Mouse (Mus musculus) hindbrain, postnatal 0 days (tissue): Measurements from ENCODE around the gene Jph4. TPM values are rescaled to one million over a fixed set of nuclear protein-coding genes. Genes with fewer than 3 reads are reported as not detected.

Experiments used
- ATAC-seq: fragments of 200-750 bp; cut with Nextera tagmentation; 2 replicates; pipeline ENCODE4 v1.8.0; 2017; ENCODE audit warnings: mild to moderate bottlenecking, moderate TSS enrichment, moderate library complexity
- DNase-seq: peaks from one replicate; pipeline ENCODE4 v3.0.0-alpha.2; 2015; ENCODE audit warnings: low spot score
- H3K27ac ChIP-seq: fragments of 300-500 bp; sonication (generic); 2 replicates; pipeline ENCODE4 v1.5.1; 2014; ENCODE audit warnings: mild to moderate bottlenecking
- H3K27me3 ChIP-seq: fragments of 300-500 bp; sonication (generic); 2 replicates; pipeline ENCODE4 v1.6.1; 2014; ENCODE audit warnings: low read length, mixed read lengths; ENCODE audit not compliant: insufficient read depth
- H3K36me3 ChIP-seq: fragments of 300-500 bp; sonication (generic); 2 replicates; pipeline ENCODE4 v1.6.1; 2014; ENCODE audit warnings: low read length, mixed read lengths; ENCODE audit not compliant: insufficient read depth
- H3K4me1 ChIP-seq: fragments of 300-500 bp; sonication (generic); 2 replicates; pipeline ENCODE4 v1.6.1; 2014; ENCODE audit warnings: antibody characterized with exemption, low read length, mixed read lengths; ENCODE audit not compliant: insufficient read depth
- H3K4me2 ChIP-seq: fragments of 300-500 bp; sonication (generic); 2 replicates; pipeline ENCODE4 v1.6.1; 2014; ENCODE audit warnings: low read depth, mild to moderate bottlenecking, low read length, moderate library complexity, mixed read lengths
- H3K4me3 ChIP-seq: fragments of 300-500 bp; sonication (generic); 2 replicates; pipeline ENCODE4 v1.5.1; 2014; ENCODE audit warnings: low read length
- H3K9ac ChIP-seq: fragments of 300-500 bp; sonication (generic); replicated peaks from 2 replicates; pipeline ENCODE4 v1.6.1; 2014; ENCODE audit warnings: mild to moderate bottlenecking, low read length, moderate library complexity, mixed read lengths
- H3K9me3 ChIP-seq: fragments of 300-500 bp; sonication (generic); 2 replicates; pipeline ENCODE4 v1.6.1; 2016; ENCODE audit warnings: low read length, mixed read lengths
- CTCF ChIP-seq: IDR thresholded peaks from 2 replicates; pipeline ENCODE4 v1.5.1; 2016; ENCODE audit warnings: antibody characterized with exemption, control low read depth, low read depth
- WGBS: fragments of 180-500 bp; shearing (Covaris S2); extraction: QIAGEN DNeasy Blood & Tissue Kit; methylation state at CpG from one replicate; pipeline ENCODE4 v1.1.7; 2014; 5-methylcytosine and 5-hydroxymethylcytosine counted together
- polyA plus RNA-seq: library from polyadenylated mRNA; unstranded; fragments of >200 nt; fragmentation: Nextera tagmentation; extraction: Ambion mirVana; gene quantifications from 2 replicates; pipeline ENCODE4 v1.2.1, GENCODE M21; 2015
- total RNA-seq: library from RNA; depleted of rRNA; stranded (reverse); fragments of >200 nt; gene quantifications from 2 replicates; pipeline ENCODE4 v1.2.3, GENCODE M21; 2014

Gene Jph4
- total and polyA plus RNA-seq, 2 experiments from 2014 or later, result 29.4 to 126 TPM

DNA sequence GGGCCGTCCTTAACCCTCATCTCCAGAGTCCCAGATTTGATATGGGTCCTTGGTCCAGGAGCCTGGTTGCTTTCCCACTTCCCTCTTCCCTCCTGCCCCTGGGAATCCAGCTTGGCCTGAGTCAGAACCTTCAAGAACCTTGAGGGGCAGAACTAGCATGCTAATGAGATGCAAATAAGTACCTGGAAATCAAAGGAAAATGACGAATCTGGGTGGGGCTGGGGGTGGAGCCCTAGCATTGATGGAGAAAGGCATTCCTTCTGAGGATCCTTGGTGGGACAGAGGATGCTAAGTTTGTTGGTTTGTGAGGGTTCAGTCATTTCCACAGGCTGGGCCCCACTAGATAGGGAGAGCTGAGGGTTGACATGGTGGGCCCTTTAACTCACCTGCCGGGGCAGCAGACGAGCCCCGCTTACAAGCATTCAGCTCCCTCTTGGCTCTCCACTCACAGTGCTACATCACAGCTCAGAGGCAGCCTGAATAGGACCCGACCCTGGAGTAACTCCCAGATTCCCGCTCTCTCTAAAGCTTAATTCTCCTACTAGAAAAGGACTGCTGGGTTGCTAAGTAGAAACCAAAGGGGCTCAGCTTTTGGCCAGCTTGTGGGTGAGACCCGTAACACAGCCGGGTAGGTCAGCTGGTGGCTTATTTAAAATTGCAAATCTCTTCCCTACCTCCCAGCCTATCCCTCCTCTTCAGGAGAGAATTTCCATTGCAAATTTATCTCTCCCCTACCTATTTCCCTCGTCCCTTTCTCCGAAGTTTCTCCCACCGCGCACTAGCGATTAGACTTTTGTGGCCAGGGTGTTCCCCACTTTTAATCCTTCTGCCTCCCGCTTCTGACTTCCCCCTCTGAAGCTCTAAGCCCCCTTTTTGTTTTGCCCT is 39.0 kb downstream of the Jph4 start:
- DNase-seq, result peak; percentile 73

DNA sequence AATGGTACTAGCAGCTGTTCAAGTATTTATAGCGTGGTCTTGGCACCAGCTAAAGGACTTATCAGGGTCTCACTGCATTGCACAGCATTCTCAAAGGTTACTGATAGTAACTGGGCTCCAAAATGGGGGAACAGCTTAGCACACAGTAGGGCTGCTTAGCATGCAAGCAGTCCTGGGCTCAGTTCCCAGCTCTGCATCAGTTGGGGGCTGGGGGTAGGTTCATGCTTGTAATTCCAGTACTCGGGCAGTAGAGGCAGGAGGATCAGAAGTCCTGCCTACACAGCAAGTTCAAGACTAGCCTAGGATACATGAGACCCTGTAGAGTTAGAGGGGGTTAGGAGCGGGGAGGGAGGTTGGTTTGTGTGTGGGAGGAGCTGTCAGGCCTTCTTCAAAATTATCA is 39.8 kb downstream of the Jph4 start:
- H3K9ac ChIP-seq, result no peak overlapping the region
- peaks cover 11% of the 10 kb centered on the region; the same call in 1 of the 2 replicates for H3K4me1 ChIP-seq
- 59% methylated on average over 3 of the region's 3 CpGs for WGBS
- DNase-seq (no peak), ATAC-seq (no peak)
- H3K4me3 ChIP-seq, result no peak overlapping the region
- peaks cover 23% of the 10 kb centered on the region for H3K36me3 ChIP-seq
- TF ChIP-seq CTCF, result no peak
- H3K27ac ChIP-seq, result peak overlapping the region; percentile 82; the same call in 1 of the 2 replicates
- H3K27me3 ChIP-seq, result no peaks in the 10 kb centered on the region
- H3K4me2 ChIP-seq, result no peak overlapping the region
- no peaks in the 10 kb centered on the region for H3K9me3 ChIP-seq

More for the DNA sequence above, 39.0 kb downstream of the Jph4 start:
- no peaks in the 10 kb centered on the region for H3K9me3 ChIP-seq
- no peaks in the 10 kb centered on the region for H3K27me3 ChIP-seq
- no peak for TF ChIP-seq CTCF
- H3K4me2 ChIP-seq, result no peak overlapping the region; the same call in 1 of the 2 replicates
- H3K4me3 ChIP-seq, result no peak overlapping the region
- H3K9ac ChIP-seq, result no peak overlapping the region
- ATAC-seq, result peak; percentile 41; the same call in 1 of the 2 replicates
- WGBS, result 14% methylated on average over 15 of the region's 15 CpGs
- peaks cover 11% of the 10 kb centered on the region; the same call in 1 of the 2 replicates for H3K4me1 ChIP-seq
- peaks cover 23% of the 10 kb centered on the region; the same call in 1 of the 2 replicates for H3K36me3 ChIP-seq
- peak overlapping the region; percentile 82 for H3K27ac ChIP-seq

- Histone ChIP-seq H3K36me3 (peaks cover 23% of the 10 kb centered on the region), H3K9ac (no peak overlapping the region), H3K4me3 (no peak overlapping the region), H3K4me2 (no peak overlapping the region), H3K9me3 (no peaks in the 10 kb centered on the region), H3K4me1 (peaks cover 11% of the 10 kb centered on the region; the same call in 1 of the 2 replicates), H3K27ac (peak overlapping the region; percentile 7), H3K27me3 (no peaks in the 10 kb centered on the region)
- TF ChIP-seq CTCF, result no peak
- ATAC-seq (no peak), DNase-seq (peak; percentile 51)
- WGBS, result 20% methylated on average over 6 of the region's 6 CpGs
Measured at GRCm38 (mm10) chr14:55076224-55076623, 40.5 kb downstream of the Jph4 start.

GRCm38 (mm10) chr14:55074416-55074815 is 42.3 kb downstream of the Jph4 start:
- Histone ChIP-seq H3K36me3 (peaks cover 23% of the 10 kb centered on the region), H3K9ac (no peak overlapping the region), H3K9me3 (no peaks in the 10 kb centered on the region), H3K27me3 (no peaks in the 10 kb centered on the region), H3K27ac (no peak overlapping the region), H3K4me3 (no peak overlapping the region), H3K4me1 (peaks cover 11% of the 10 kb centered on the region; the same call in 1 of the 2 replicates), H3K4me2 (no peak overlapping the region)
- ATAC-seq (no peak), DNase-seq (no peak)
- TF ChIP-seq CTCF, result no peak
- 84% methylated on average over 12 of the region's 12 CpGs for WGBS

DNA sequence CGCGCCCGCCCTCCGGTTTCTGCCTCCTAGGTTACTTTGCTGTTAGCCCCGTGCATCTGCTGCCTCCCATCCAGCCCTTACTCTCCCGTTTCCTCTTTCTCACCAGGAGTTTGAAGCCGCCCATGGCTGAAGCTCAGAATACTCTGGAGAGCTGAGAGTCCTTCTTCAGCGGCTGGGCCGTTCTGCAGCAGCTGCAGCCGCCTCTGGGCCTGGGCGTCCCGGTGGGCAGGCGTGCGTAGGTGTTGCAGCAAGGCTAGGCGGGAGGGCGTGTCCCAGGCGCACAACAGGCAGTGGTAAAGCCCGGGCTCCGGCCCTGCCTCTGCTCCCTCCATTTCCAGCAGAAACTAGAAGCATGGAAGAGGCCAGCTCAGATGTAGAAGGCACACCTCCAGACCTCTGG is 45.0 kb downstream of the Jph4 start:
- TF ChIP-seq CTCF, result no peak
- no peak overlapping the region for H3K4me2 ChIP-seq
- H3K4me3 ChIP-seq, result no peak overlapping the region
- 36% methylated on average over 19 of the region's 19 CpGs for WGBS
- H3K4me1 ChIP-seq, result no peaks in the 10 kb centered on the region
- peaks cover 45% of the 10 kb centered on the region for H3K36me3 ChIP-seq
- DNase-seq, result no peak
- H3K27me3 ChIP-seq, result no peaks in the 10 kb centered on the region
- ATAC-seq, result no peak
- H3K27ac ChIP-seq, result peak overlapping the region; percentile 29; the same call in 1 of the 2 replicates
- 0 out of 2 replicates have a peak overlapping the region, but pooled peaks have one; percentile 19 for H3K9ac ChIP-seq
- no peaks in the 10 kb centered on the region for H3K9me3 ChIP-seq

DNA sequence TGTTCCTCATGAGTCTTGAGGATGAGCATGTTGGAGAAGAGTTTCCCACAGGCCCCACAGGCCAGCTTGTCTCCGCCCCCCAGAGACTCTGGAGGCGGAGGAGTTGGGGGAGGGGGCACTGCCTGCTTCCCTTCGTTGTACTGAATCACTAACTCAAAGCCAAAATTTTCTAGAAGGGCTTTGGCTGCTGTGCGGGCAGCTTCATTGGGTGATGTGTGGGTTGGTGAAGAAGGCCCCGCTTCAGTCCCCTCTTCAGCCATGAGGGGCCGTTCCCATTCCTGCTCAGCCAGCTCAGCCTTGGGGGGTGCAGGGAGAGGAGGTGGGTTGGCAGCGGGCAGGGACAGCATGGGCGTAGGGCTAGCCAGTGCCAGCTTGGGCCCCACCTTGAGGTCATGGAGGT is 50.7 kb downstream of the Jph4 start:
- Histone ChIP-seq H3K36me3 (peaks cover 34% of the 10 kb centered on the region), H3K27ac (no peak overlapping the region)
- WGBS, result 85% methylated on average over 8 of the region's 8 CpGs

More for the DNA sequence above, 50.7 kb downstream of the Jph4 start:
- no peak for DNase-seq
- H3K4me1 ChIP-seq, result peaks cover 13% of the 10 kb centered on the region; the same call in 1 of the 2 replicates
- no peak overlapping the region for H3K4me3 ChIP-seq
- H3K27me3 ChIP-seq, result no peaks in the 10 kb centered on the region
- H3K9ac ChIP-seq, result no peak overlapping the region
- H3K9me3 ChIP-seq, result no peaks in the 10 kb centered on the region
- TF ChIP-seq CTCF, result no peak
- ATAC-seq, result no peak
- H3K4me2 ChIP-seq, result no peak overlapping the region
